Mouse (Mus musculus): Measurements from ENCODE around the gene Olfr205. TPM values are rescaled to one million over a fixed set of nuclear protein-coding genes. Genes with fewer than 3 reads are reported as not detected.

Gene Olfr205
- polyA plus RNA-seq, 1 experiment: not detected

DNA sequence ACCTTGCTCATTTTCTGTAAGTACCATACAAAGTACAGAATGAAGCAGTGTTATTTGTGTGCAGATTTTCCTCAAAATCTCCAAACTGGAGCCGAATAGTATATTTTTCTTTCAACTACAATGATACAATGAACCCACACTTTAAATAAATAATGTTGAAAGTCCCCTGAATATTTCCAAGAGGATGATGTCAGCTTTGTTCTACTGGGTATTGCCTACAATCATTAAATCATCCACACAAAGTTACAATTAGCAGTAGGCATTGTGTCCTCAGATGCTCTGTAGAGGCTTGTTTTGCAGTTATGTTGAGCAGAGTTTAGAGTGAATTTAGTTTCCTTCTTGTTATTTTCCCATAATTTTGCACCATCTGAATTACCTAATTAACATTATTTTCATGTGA lies 44.2 kb downstream of the Olfr205 start, which contains the start of gene Olfr202:
Olfr202 (minus strand) TSS at position 101 of the 400 bp plus-strand sequence.
- Histone ChIP-seq H3ac (ENCODE audit: control insufficient read depth, insufficient read length, low read depth) (no peak within 1 kb of the TSS), H3K79me2 (ENCODE audit: control insufficient read depth, insufficient read depth) (no peaks in the 10 kb centered on the region), H3K79me3 (ENCODE audit: low read depth) (no peaks in the 10 kb centered on the region), H3K4me3 (ENCODE audit: insufficient read depth, poor library complexity, severe bottlenecking) (no peak within 1 kb of the TSS), H3K27me3 (ENCODE audit: control insufficient read depth, insufficient read depth, insufficient read length) (no peaks in the 10 kb centered on the region), H3K36me3 (ENCODE audit: control insufficient read depth, insufficient read depth) (no peaks in the 10 kb centered on the region)
- TF ChIP-seq MAX (IDR thresholded peaks at IDR 0.05) (no peak), FOSL1 (IDR thresholded peaks at IDR 0.05; ENCODE audit: insufficient read depth, low read length, poor library complexity, severe bottlenecking) (no peak), USF1 (IDR thresholded peaks at IDR 0.05; ENCODE audit: low read depth) (no peak), MYOG (IDR thresholded peaks at IDR 0.05; ENCODE audit: control insufficient read depth, extremely low read depth, insufficient read length) (no peak), CTCF (IDR thresholded peaks at IDR 0.05; ENCODE audit: control insufficient read depth, insufficient read depth, insufficient read length) (no peak), MYOD1 (IDR thresholded peaks at IDR 0.05; ENCODE audit: control insufficient read depth, insufficient read length, low read depth) (no peak), CEBPB (IDR thresholded peaks at IDR 0.05; ENCODE audit: low read depth) (no peak)

DNA sequence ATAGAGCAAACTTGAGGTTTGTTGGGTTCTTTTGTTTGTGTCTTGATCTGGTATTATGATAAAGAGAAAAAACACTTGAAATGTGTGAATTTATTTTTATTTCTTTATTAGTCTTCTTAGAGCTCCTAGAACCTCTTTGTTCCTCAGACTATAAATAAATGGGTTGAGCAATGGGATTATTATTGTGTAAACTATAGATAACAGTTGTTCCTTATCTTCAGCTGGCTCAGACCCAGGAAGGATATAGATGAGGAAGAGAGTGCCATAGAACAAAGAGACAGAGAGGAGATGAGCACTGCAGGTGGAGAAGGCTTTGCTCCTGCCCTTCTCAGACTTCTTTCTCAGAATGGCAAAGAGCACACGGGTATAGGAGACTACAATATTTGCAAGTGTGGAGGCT lies 47.5 kb downstream of the Olfr205 start:
- Histone ChIP-seq H3K79me3 (ENCODE audit: low read depth) (no peaks in the 10 kb centered on the region), H3K4me3 (ENCODE audit: insufficient read depth, poor library complexity, severe bottlenecking) (no peak overlapping the region), H3ac (ENCODE audit: control insufficient read depth, insufficient read length, low read depth) (no peak overlapping the region), H3K79me2 (ENCODE audit: control insufficient read depth, insufficient read depth) (no peaks in the 10 kb centered on the region), H3K36me3 (ENCODE audit: control insufficient read depth, insufficient read depth) (no peaks in the 10 kb centered on the region), H3K27me3 (ENCODE audit: control insufficient read depth, insufficient read depth, insufficient read length) (no peaks in the 10 kb centered on the region)
- TF ChIP-seq CEBPB (IDR thresholded peaks at IDR 0.05; ENCODE audit: low read depth): no peak
- no peak for TF ChIP-seq MYOD1 (IDR thresholded peaks at IDR 0.05; ENCODE audit: control insufficient read depth, insufficient read length, low read depth)
- TF ChIP-seq MYOG (IDR thresholded peaks at IDR 0.05; ENCODE audit: control insufficient read depth, extremely low read depth, insufficient read length): no peak
- TF ChIP-seq USF1 (IDR thresholded peaks at IDR 0.05; ENCODE audit: low read depth): no peak
- no peak for TF ChIP-seq CTCF (IDR thresholded peaks at IDR 0.05; ENCODE audit: control insufficient read depth, insufficient read depth, insufficient read length)
- TF ChIP-seq FOSL1 (IDR thresholded peaks at IDR 0.05; ENCODE audit: insufficient read depth, low read length, poor library complexity, severe bottlenecking): no peak

DNA sequence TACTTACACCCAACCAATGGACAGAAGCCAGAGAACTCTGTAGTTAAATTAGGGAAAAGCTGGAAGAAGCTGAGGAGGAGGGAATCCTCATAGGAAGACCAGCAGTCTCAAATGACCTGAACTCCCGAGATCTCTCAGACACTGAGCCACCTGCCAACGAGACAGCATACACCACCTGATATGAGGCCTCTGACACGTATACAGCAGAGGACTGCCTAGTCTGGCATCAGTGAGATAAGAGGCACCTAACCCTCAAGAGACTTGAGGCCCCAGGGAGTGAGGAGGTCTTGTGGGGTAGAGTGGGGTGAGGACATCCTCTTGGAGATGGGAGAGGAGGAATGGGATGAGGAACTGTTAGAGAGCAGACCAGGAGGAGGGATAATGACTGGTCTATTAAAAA lies 50.4 kb downstream of the Olfr205 start:
- Histone ChIP-seq H3K4me3 (ENCODE audit: insufficient read depth, poor library complexity, severe bottlenecking) (no peak overlapping the region), H3K27me3 (ENCODE audit: control insufficient read depth, insufficient read depth, insufficient read length) (no peaks in the 10 kb centered on the region), H3ac (ENCODE audit: control insufficient read depth, insufficient read length, low read depth) (no peak overlapping the region), H3K79me2 (ENCODE audit: control insufficient read depth, insufficient read depth) (no peaks in the 10 kb centered on the region), H3K79me3 (ENCODE audit: low read depth) (no peaks in the 10 kb centered on the region), H3K36me3 (ENCODE audit: control insufficient read depth, insufficient read depth) (no peaks in the 10 kb centered on the region)
- TF ChIP-seq MYOG (IDR thresholded peaks at IDR 0.05; ENCODE audit: control insufficient read depth, extremely low read depth, insufficient read length) (no peak), FOSL1 (IDR thresholded peaks at IDR 0.05; ENCODE audit: insufficient read depth, low read length, poor library complexity, severe bottlenecking) (no peak), CTCF (IDR thresholded peaks at IDR 0.05; ENCODE audit: control insufficient read depth, insufficient read depth, insufficient read length) (no peak), CEBPB (IDR thresholded peaks at IDR 0.05; ENCODE audit: low read depth) (no peak), MYOD1 (IDR thresholded peaks at IDR 0.05; ENCODE audit: control insufficient read depth, insufficient read length, low read depth) (no peak), USF1 (IDR thresholded peaks at IDR 0.05; ENCODE audit: low read depth) (no peak), MAX (IDR thresholded peaks at IDR 0.05) (no peak)

Other genes starting within 250 kb of the Olfr205 start
- not detected for gene Olfr191, start 241.3 kb downstream of the Olfr205 start, polyA plus RNA-seq (2012; fragmentation: generic; extraction: Trizol)
- gene Olfr193, start 219.3 kb downstream of the Olfr205 start, polyA plus RNA-seq (2012; fragmentation: generic; extraction: Trizol): not detected
- gene Olfr194, start 210.1 kb downstream of the Olfr205 start, polyA plus RNA-seq (2012; fragmentation: generic; extraction: Trizol): not detected
- gene Olfr195, start 184.1 kb downstream of the Olfr205 start, polyA plus RNA-seq (2012; fragmentation: generic; extraction: Trizol): not detected
- not detected for gene Olfr196, start 160.7 kb downstream of the Olfr205 start, polyA plus RNA-seq (2012; fragmentation: generic; extraction: Trizol)
- not detected for gene Olfr198, start 127.6 kb downstream of the Olfr205 start, polyA plus RNA-seq (2012; fragmentation: generic; extraction: Trizol)
- not detected for gene Olfr199, start 111.4 kb downstream of the Olfr205 start, polyA plus RNA-seq (2012; fragmentation: generic; extraction: Trizol)
- not detected for gene Olfr201, start 58.5 kb downstream of the Olfr205 start, polyA plus RNA-seq (2012; fragmentation: generic; extraction: Trizol)
- not detected for gene Olfr202, start 44.3 kb downstream of the Olfr205 start, polyA plus RNA-seq (2012; fragmentation: generic; extraction: Trizol)
- not detected for gene Olfr203, start 32.3 kb downstream of the Olfr205 start, polyA plus RNA-seq (2012; fragmentation: generic; extraction: Trizol)
- not detected for gene Olfr204, start 12.9 kb downstream of the Olfr205 start, polyA plus RNA-seq (2012; fragmentation: generic; extraction: Trizol)
- gene Olfr206, start 18.1 kb upstream of the Olfr205 start, polyA plus RNA-seq (2012; fragmentation: generic; extraction: Trizol): not detected
- not detected for gene Olfr209, start 32.9 kb upstream of the Olfr205 start, polyA plus RNA-seq (2012; fragmentation: generic; extraction: Trizol)
- gene Gabrr3, start 76.2 kb upstream of the Olfr205 start, polyA plus RNA-seq (2012; fragmentation: generic; extraction: Trizol): not detected
- 18.7 TPM for gene Riox2, start 140.6 kb upstream of the Olfr205 start, polyA plus RNA-seq (2012; fragmentation: generic; extraction: Trizol)

All from C2C12 (cell line).